Mouse (Mus musculus) skeletal muscle tissue, postnatal 0 days (tissue): ENCODE data around the gene Serpina1d. TPM values are rescaled to one million over a fixed set of nuclear protein-coding genes. Genes with fewer than 3 reads are reported as not detected.

Experiments
- polyA plus RNA-seq: library from polyadenylated mRNA; unstranded; fragments of >200 nt; fragmentation: Nextera tagmentation; extraction: Ambion mirVana; gene quantifications from 2 replicates; pipeline ENCODE4 v1.2.1, GENCODE M21; 2015

Gene Serpina1d
- 0.96 and 1.7 TPM in 2 replicates for polyA plus RNA-seq

GRCm38 (mm10) chr12:103773246-103773851, at the start of gene Serpina1d:
Gene Serpina1d (minus strand): TSS chr12:103773592.

Other genes with a start within 250 kb of the Serpina1d start
- 0.06 and 0.22 TPM in 2 replicates for gene Ppp4r4, start 241.3 kb downstream of the Serpina1d start, polyA plus RNA-seq
- gene Serpina10, start 142.1 kb downstream of the Serpina1d start, polyA plus RNA-seq = not detected in 2 replicates
- not detected in 2 replicates for gene Serpina6, start 116.4 kb downstream of the Serpina1d start, polyA plus RNA-seq
- not detected in 2 replicates for gene Serpina16, start 97.5 kb downstream of the Serpina1d start, polyA plus RNA-seq
- gene Serpina1f, start 78.1 kb downstream of the Serpina1d start, polyA plus RNA-seq = not detected in 2 replicates
- 1.0 and 1.7 TPM in 2 replicates for gene Serpina1b, start 56.8 kb upstream of the Serpina1d start, polyA plus RNA-seq
- 1.1 and 1.4 TPM in 2 replicates for gene Serpina1a, start 90.0 kb upstream of the Serpina1d start, polyA plus RNA-seq
- gene Serpina1c, start 131.3 kb upstream of the Serpina1d start, polyA plus RNA-seq = 0.37 and 0.99 TPM in 2 replicates
- 1.6 and 2.1 TPM in 2 replicates for gene Serpina1e, start 185.4 kb upstream of the Serpina1d start, polyA plus RNA-seq
- 0.09 TPM in 1 of 2 replicates, not detected in the other for gene Serpina11, start 216.4 kb upstream of the Serpina1d start, polyA plus RNA-seq
- 0.60 TPM in 1 of 2 replicates, not detected in the other for gene Serpina9, start 240.2 kb upstream of the Serpina1d start, polyA plus RNA-seq